ENCODE assay signal across 17 mouse cellular contexts in genomic region chr5:118881886-118882285, GRCm38 (mm10).
A peak's percentile ranks its signal among the peaks of the same experiment; 100 is the strongest.
DNase-seq lines count a peak whose midpoint lies in the region.
"Had no signal": no experiment of that assay in that cellular context is flagged by ENCODE, and none has a peak within 500 bp of the region (broad histone marks: within the 10 kb centered on the region; RNA-seq: fewer than 3 reads in every experiment).

No protein-coding gene starts in this region.

- peak; percentile 48 for DNase-seq in urinary bladder, adult 2 months (ENCODE audit: low spot score)
- no peak for DNase-seq in urinary bladder, postnatal 10 days (ENCODE audit: low spot score)
- DNase-seq in urinary bladder, postnatal 14 days (ENCODE audit: low spot score) = peak; percentile 59
- peak; percentile 45 to 46 for DNase-seq in urinary bladder, postnatal 36 days (ENCODE audit: low spot score in 2 of 2)
- DNase-seq in neural tube, embryonic 10.5 days (ENCODE audit: extremely low spot score, low spot score) = no peak
- no peak for DNase-seq in right cerebral cortex, postnatal 36 days (ENCODE audit: low spot score in 2 of 2)
- DNase-seq: adrenal gland, adult 8-10 months; adrenal gland, postnatal 14 days; adrenal gland, postnatal 36 days; B cell, adult 2 months; cerebellum, adult 11-12 months; cerebellum, adult 2 months; cerebellum, adult 9-10 months; cerebellum, postnatal 10 days; cerebellum, postnatal 25 days; embryo, embryonic 11 days; forebrain, postnatal 0 days had no signal

Comparison
In these comparisons a context has a peak if more than half of its experiments do, and no peak if none do; other contexts are left out.
1. DNase-seq: peak in urinary bladder, adult 2 months (single experiment), urinary bladder, postnatal 14 days (single experiment) and urinary bladder, postnatal 36 days (2 of 2); none in urinary bladder, postnatal 10 days (single experiment), neural tube, embryonic 10.5 days (single experiment) and right cerebral cortex, postnatal 36 days (0 of 2).